Mouse (Mus musculus): ENCODE data around the gene Rapgef3. TPM values are rescaled to one million over a fixed set of nuclear protein-coding genes. Genes with fewer than 3 reads are reported as not detected.
A peak's percentile ranks its signal among the peaks of the same experiment; 100 is the strongest.

Gene Rapgef3
- polyA plus RNA-seq, 1 experiment from 2014 or later, result 4.0 TPM

DNA sequence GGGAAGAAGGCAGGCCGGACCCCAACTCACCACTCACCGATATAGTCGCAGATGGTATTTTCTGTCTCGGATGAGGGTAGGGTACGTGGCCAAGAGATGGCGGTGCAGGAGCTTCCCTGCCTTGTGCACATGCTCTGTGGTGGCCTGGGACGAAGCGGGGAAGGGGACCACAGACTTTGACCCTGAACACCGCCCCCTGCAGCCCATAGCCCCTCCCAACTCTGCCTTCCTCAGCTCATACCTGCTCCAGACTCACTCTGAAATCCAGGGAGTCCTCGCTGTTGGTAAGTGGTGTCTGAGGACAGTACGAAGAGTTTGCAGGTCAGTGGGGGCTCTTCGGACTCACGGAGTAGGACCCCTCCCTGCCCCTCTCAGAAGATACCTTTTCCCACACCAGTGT is 6.3 kb downstream of the Rapgef3 start:
- Histone ChIP-seq H3K4me1 (replicated peaks; ENCODE audit: control insufficient read depth, insufficient read depth, low read length) (peaks cover 9% of the 10 kb centered on the region), H3K9me3 (ENCODE audit: control insufficient read depth, low read length) (no peaks in the 10 kb centered on the region), H3K4me3 (ENCODE audit: low read depth, low read length) (no peak overlapping the region), H3K4me2 (replicated peaks; ENCODE audit: low read depth, low read length) (no peak overlapping the region), H3K36me3 (ENCODE audit: control insufficient read depth, insufficient read depth, low read length) (no peaks in the 10 kb centered on the region), H3K27ac (ENCODE audit: low read depth, low read length) (no peak overlapping the region), H3K9ac (ENCODE audit: low read depth, low read length) (no peak overlapping the region), H3K27me3 (ENCODE audit: control insufficient read depth, insufficient read depth, low read length) (no peaks in the 10 kb centered on the region; the same call in 1 of the 2 replicates)
- DNase-seq (ENCODE audit: low spot score), result no peak
- no peak for ATAC-seq (ENCODE audit: low FRiP score)
- WGBS, result 38% methylated on average over 13 of the region's 13 CpGs

DNA sequence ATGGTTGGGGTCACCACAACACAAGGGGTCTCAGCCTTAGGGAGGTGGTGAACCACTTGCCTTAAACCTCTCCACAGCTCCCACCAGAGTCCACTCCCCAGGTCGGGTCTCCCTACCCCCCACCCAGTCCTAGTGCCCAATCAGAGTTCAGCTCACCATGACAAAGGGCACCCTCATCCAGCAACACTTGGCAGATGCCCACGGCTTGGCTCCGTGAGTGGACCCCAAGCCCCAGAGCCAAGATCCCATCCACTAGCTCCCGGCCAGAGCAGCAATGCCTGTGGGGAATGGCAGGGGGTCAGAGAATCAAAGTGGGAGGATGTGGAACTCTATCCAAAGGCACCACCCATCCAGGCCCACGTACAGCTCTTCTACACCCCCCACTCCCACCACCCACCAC is 6.8 kb downstream of the Rapgef3 start:
- no peak overlapping the region for H3K27ac ChIP-seq (ENCODE audit: low read depth, low read length)
- H3K4me1 ChIP-seq (replicated peaks; ENCODE audit: control insufficient read depth, insufficient read depth, low read length), result peaks cover 6% of the 10 kb centered on the region
- no peak for DNase-seq (ENCODE audit: low spot score)
- H3K27me3 ChIP-seq (ENCODE audit: control insufficient read depth, insufficient read depth, low read length), result no peaks in the 10 kb centered on the region; the same call in 1 of the 2 replicates
- no peak overlapping the region for H3K4me3 ChIP-seq (ENCODE audit: low read depth, low read length)
- H3K36me3 ChIP-seq (ENCODE audit: control insufficient read depth, insufficient read depth, low read length), result no peaks in the 10 kb centered on the region
- 74% methylated on average over 5 of the region's 5 CpGs for WGBS
- no peak overlapping the region for H3K9ac ChIP-seq (ENCODE audit: low read depth, low read length)
- no peaks in the 10 kb centered on the region for H3K9me3 ChIP-seq (ENCODE audit: control insufficient read depth, low read length)
- ATAC-seq (ENCODE audit: low FRiP score), result no peak
- H3K4me2 ChIP-seq (replicated peaks; ENCODE audit: low read depth, low read length), result no peak overlapping the region

DNA sequence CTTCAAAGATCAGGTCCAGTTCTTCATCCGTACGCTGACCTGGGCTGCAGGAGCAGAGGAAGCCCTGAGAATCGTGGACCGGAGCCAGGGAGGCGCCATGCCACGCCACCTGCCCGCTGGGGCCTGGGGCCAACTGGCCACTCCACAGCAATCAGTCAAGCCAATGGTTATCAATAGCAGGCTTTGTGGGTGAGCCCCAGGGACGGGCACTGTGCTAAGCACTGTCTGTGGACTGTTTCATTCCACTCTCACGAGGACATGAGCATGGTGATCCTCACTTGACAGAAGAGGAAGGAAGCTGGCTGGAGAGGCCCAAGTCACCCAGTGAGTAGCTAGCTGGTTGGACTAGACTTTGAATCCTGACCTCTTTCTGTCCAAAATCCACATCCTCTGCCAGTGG is 7.8 kb downstream of the Rapgef3 start:
- Histone ChIP-seq H3K9me3 (ENCODE audit: control insufficient read depth, low read length) (no peaks in the 10 kb centered on the region), H3K9ac (ENCODE audit: low read depth, low read length) (no peak overlapping the region), H3K27ac (ENCODE audit: low read depth, low read length) (no peak overlapping the region), H3K27me3 (ENCODE audit: control insufficient read depth, insufficient read depth, low read length) (no peaks in the 10 kb centered on the region), H3K4me2 (replicated peaks; ENCODE audit: low read depth, low read length) (no peak overlapping the region), H3K4me1 (replicated peaks; ENCODE audit: control insufficient read depth, insufficient read depth, low read length) (peaks cover 2% of the 10 kb centered on the region), H3K4me3 (ENCODE audit: low read depth, low read length) (no peak overlapping the region), H3K36me3 (ENCODE audit: control insufficient read depth, insufficient read depth, low read length) (no peaks in the 10 kb centered on the region)
- DNase-seq (ENCODE audit: low spot score) (no peak), ATAC-seq (ENCODE audit: low FRiP score) (no peak)
- WGBS, result 90% methylated on average over 9 of the region's 9 CpGs

DNA sequence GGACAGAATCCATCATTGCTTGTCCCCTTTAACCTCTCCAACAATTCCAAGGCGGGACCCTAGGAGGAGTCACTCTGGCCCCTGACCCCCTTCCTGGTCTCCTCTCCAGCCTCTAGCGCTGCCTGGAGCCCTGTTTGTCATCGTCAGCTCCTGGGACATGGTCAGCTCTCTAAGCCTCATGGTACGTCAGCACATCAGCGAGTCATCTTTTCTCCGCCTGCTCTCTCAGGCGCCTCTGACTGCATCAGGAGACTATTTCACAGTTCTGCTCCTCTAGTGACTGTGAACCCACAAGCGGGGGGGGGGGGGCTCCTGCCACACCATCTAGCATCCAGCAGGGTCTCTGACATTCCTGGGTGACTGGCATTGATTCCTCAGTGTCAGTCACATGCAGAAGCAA is 12.4 kb downstream of the Rapgef3 start:
- DNase-seq (ENCODE audit: low spot score), result no peak
- H3K9ac ChIP-seq (ENCODE audit: low read depth, low read length), result no peak overlapping the region
- no peak overlapping the region for H3K27ac ChIP-seq (ENCODE audit: low read depth, low read length)
- H3K4me3 ChIP-seq (ENCODE audit: low read depth, low read length), result no peak overlapping the region
- no peak overlapping the region for H3K4me2 ChIP-seq (replicated peaks; ENCODE audit: low read depth, low read length)
- H3K9me3 ChIP-seq (ENCODE audit: control insufficient read depth, low read length), result no peaks in the 10 kb centered on the region
- H3K36me3 ChIP-seq (ENCODE audit: control insufficient read depth, insufficient read depth, low read length), result no peaks in the 10 kb centered on the region
- H3K27me3 ChIP-seq (ENCODE audit: control insufficient read depth, insufficient read depth, low read length), result no peaks in the 10 kb centered on the region
- peaks cover 2% of the 10 kb centered on the region for H3K4me1 ChIP-seq (replicated peaks; ENCODE audit: control insufficient read depth, insufficient read depth, low read length)
- no peak for ATAC-seq (ENCODE audit: low FRiP score)
- WGBS, result 37% methylated on average over 8 of the region's 8 CpGs

DNA sequence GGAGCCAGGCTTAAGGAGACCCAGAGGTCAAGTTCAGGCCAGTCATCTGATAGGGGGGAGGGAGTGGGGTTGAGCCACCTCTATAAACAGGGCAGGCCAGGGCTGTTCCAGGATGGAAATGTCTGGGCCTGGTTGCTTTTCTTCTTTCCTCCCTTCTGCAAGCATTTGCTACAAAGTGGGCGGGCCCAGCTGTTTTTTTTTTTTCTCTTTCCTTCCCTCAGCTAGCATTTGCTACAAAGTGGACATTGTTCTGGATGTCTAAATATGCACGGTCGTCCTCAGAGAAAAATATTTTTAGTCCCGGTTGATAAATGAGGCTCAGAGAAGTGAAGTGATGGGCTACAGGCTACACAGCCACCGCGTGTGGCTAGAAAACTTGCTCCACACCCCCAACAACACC is 13.3 kb downstream of the Rapgef3 start:
- Histone ChIP-seq H3K4me1 (replicated peaks; ENCODE audit: control insufficient read depth, insufficient read depth, low read length) (peaks cover 2% of the 10 kb centered on the region), H3K9ac (ENCODE audit: low read depth, low read length) (no peak overlapping the region), H3K27ac (ENCODE audit: low read depth, low read length) (no peak overlapping the region), H3K36me3 (ENCODE audit: control insufficient read depth, insufficient read depth, low read length) (no peaks in the 10 kb centered on the region), H3K4me3 (ENCODE audit: low read depth, low read length) (no peak overlapping the region), H3K9me3 (ENCODE audit: control insufficient read depth, low read length) (no peaks in the 10 kb centered on the region), H3K4me2 (replicated peaks; ENCODE audit: low read depth, low read length) (no peak overlapping the region), H3K27me3 (ENCODE audit: control insufficient read depth, insufficient read depth, low read length) (no peaks in the 10 kb centered on the region)
- ATAC-seq (ENCODE audit: low FRiP score), result no peak
- DNase-seq (ENCODE audit: low spot score), result no peak
- WGBS, result 69% methylated on average over 6 of the region's 6 CpGs

DNA sequence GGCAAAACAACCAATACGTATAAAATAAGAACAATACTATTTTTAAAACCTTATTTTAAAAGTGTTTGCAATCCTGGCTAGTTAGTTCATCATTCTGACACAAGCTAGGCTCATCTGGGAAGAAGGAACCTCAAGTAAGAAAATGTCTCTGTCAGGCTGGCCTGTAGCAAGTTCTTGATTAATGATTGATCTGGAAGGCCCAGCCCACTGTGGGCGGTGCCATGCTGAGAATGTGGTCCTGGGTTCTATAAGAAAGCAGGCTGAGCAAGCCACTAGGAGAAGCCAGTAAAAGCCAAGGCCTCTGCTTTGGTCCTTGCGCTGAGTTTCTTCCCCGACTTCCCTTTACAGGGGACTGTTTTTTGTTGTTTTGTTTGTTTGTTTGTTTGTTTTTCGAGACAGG is 15.3 kb downstream of the Rapgef3 start:
- no peaks in the 10 kb centered on the region for H3K9me3 ChIP-seq (ENCODE audit: control insufficient read depth, low read length)
- no peak overlapping the region for H3K4me3 ChIP-seq (ENCODE audit: low read depth, low read length)
- no peaks in the 10 kb centered on the region for H3K27me3 ChIP-seq (ENCODE audit: control insufficient read depth, insufficient read depth, low read length)
- WGBS, result 95% methylated on average over 5 of the region's 5 CpGs
- DNase-seq (ENCODE audit: low spot score), result no peak
- no peaks in the 10 kb centered on the region for H3K36me3 ChIP-seq (ENCODE audit: control insufficient read depth, insufficient read depth, low read length)
- no peak overlapping the region for H3K9ac ChIP-seq (ENCODE audit: low read depth, low read length)
- no peak overlapping the region for H3K27ac ChIP-seq (ENCODE audit: low read depth, low read length)
- H3K4me2 ChIP-seq (replicated peaks; ENCODE audit: low read depth, low read length), result no peak overlapping the region
- H3K4me1 ChIP-seq (replicated peaks; ENCODE audit: control insufficient read depth, insufficient read depth, low read length), result peaks cover 4% of the 10 kb centered on the region
- no peak for ATAC-seq (ENCODE audit: low FRiP score)

DNA sequence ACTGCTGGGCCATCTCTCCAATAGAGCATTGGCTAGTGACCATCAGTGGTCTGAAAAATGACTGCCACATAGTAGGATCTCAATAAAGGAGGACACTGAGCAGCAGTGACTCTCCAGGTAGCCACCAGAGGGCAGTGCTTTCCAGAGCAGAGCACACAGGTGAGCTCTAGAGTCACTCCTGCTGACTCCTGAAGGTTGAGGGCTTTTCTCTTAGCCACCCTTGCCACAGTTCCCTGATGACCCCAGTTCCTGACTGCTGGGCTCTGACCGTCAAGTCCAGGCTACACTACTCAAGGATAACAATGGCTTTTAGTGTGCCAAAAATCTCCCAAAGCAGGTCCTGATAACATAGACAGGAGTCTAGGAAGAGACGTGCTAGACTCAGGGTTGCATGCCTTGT is 16.1 kb downstream of the Rapgef3 start:
- Histone ChIP-seq H3K9ac (ENCODE audit: low read depth, low read length) (no peak overlapping the region), H3K4me3 (ENCODE audit: low read depth, low read length) (no peak overlapping the region), H3K4me1 (replicated peaks; ENCODE audit: control insufficient read depth, insufficient read depth, low read length) (peaks cover 4% of the 10 kb centered on the region), H3K4me2 (replicated peaks; ENCODE audit: low read depth, low read length) (no peak overlapping the region), H3K27me3 (ENCODE audit: control insufficient read depth, insufficient read depth, low read length) (no peaks in the 10 kb centered on the region), H3K27ac (ENCODE audit: low read depth, low read length) (no peak overlapping the region), H3K9me3 (ENCODE audit: control insufficient read depth, low read length) (no peaks in the 10 kb centered on the region), H3K36me3 (ENCODE audit: control insufficient read depth, insufficient read depth, low read length) (no peaks in the 10 kb centered on the region)
- 89% methylated on average over 2 of the region's 2 CpGs for WGBS
- DNase-seq (ENCODE audit: low spot score), result no peak
- ATAC-seq (ENCODE audit: low FRiP score), result no peak

DNA sequence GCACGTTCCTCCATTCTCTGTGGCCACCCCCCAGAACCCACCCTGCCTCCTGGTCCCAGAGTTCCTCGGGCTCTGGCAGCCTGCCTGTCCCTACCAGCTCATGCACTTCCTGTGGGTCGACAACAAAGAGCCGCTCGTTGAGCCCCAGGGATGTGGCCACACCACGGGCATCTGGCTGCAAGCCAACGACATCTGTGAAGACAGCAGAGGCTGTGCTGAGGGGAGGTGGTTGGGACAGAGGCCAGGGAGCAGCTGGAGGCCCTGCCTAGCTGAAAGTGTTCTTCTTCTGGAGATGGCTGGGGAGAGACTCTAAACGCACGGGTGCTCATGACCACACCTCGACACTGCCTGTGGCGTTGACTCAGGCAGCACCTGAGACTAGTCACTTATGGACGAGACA is 17.1 kb downstream of the Rapgef3 start:
- H3K9ac ChIP-seq (ENCODE audit: low read depth, low read length), result no peak overlapping the region
- ATAC-seq (ENCODE audit: low FRiP score) (peak; percentile 70), DNase-seq (ENCODE audit: low spot score) (peak; percentile 51)
- H3K9me3 ChIP-seq (ENCODE audit: control insufficient read depth, low read length), result no peaks in the 10 kb centered on the region
- no peaks in the 10 kb centered on the region for H3K27me3 ChIP-seq (ENCODE audit: control insufficient read depth, insufficient read depth, low read length)
- 52% methylated on average over 12 of the region's 12 CpGs for WGBS
- H3K4me3 ChIP-seq (ENCODE audit: low read depth, low read length), result no peak overlapping the region
- no peaks in the 10 kb centered on the region for H3K36me3 ChIP-seq (ENCODE audit: control insufficient read depth, insufficient read depth, low read length)
- no peak overlapping the region for H3K27ac ChIP-seq (ENCODE audit: low read depth, low read length)
- H3K4me1 ChIP-seq (replicated peaks; ENCODE audit: control insufficient read depth, insufficient read depth, low read length), result peaks cover 4% of the 10 kb centered on the region
- H3K4me2 ChIP-seq (replicated peaks; ENCODE audit: low read depth, low read length), result no peak overlapping the region

DNA sequence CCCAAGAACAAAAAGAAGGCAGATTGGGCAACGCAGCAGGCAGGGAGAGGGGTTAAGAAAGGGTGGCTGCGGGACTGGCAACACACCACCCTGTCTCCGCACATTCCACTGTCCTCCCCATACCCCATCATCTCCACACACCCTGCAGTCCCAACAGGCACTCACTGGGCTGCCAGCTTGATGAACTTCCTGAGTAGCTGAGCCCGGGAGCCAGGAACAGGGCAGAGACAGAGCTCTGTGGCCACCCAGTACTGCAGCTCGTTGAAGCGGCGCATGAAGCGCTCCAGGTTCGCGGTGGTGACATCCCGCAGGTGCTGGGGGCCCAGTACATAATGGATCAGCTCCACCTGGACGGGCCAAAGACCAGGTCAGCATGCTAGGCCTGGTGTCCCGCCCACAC is 17.9 kb downstream of the Rapgef3 start:
- Histone ChIP-seq H3K27me3 (ENCODE audit: control insufficient read depth, insufficient read depth, low read length) (no peaks in the 10 kb centered on the region), H3K27ac (ENCODE audit: low read depth, low read length) (no peak overlapping the region), H3K36me3 (ENCODE audit: control insufficient read depth, insufficient read depth, low read length) (no peaks in the 10 kb centered on the region), H3K9ac (ENCODE audit: low read depth, low read length) (no peak overlapping the region), H3K9me3 (ENCODE audit: control insufficient read depth, low read length) (no peaks in the 10 kb centered on the region), H3K4me3 (ENCODE audit: low read depth, low read length) (no peak overlapping the region), H3K4me2 (replicated peaks; ENCODE audit: low read depth, low read length) (no peak overlapping the region), H3K4me1 (replicated peaks; ENCODE audit: control insufficient read depth, insufficient read depth, low read length) (peaks cover 2% of the 10 kb centered on the region; the same call in 1 of the 2 replicates)
- WGBS, result 89% methylated on average over 13 of the region's 13 CpGs
- ATAC-seq (ENCODE audit: low FRiP score) (no peak), DNase-seq (ENCODE audit: low spot score) (no peak)

Data from hindbrain, embryonic 11.5 days (tissue).